Mouse (Mus musculus): ENCODE results near the gene Inip. TPM values are rescaled to one million over a fixed set of nuclear protein-coding genes. Genes with fewer than 3 reads are reported as not detected.

Gene Inip
- polyA plus RNA-seq, 1 experiment from 2014 or later = 61.0 TPM

- Histone ChIP-seq H3K27ac (no peak overlapping the region), H3K9ac (no peak overlapping the region), H3K9me3 (no peaks in the 10 kb centered on the region), H3K36me3 (no peaks in the 10 kb centered on the region), H3K4me2 (replicated peaks) (no peak overlapping the region), H3K4me1 (0 out of 2 replicates have a peak, but pooled peaks cover 7% of the 10 kb centered on the region), H3K4me3 (no peak overlapping the region), H3K27me3 (no peaks in the 10 kb centered on the region)
- 85% methylated on average over 4 of the region's 4 CpGs for WGBS
- ATAC-seq (ENCODE audit: low FRiP score, low read depth) = no peak
These were observed 40.0 kb downstream of the Inip start for GRCm38 (mm10) chr4:59761365-59761729.

- H3K9ac ChIP-seq = no peak overlapping the region
- no peaks in the 10 kb centered on the region for H3K27me3 ChIP-seq
- ATAC-seq (ENCODE audit: low FRiP score, low read depth) = no peak
- no peaks in the 10 kb centered on the region for H3K9me3 ChIP-seq
- 0 out of 2 replicates have a peak, but pooled peaks cover 7% of the 10 kb centered on the region for H3K4me1 ChIP-seq
- no peak overlapping the region for H3K4me3 ChIP-seq
- no peak overlapping the region for H3K27ac ChIP-seq
- H3K4me2 ChIP-seq (replicated peaks) = no peak overlapping the region
- WGBS = 64% methylated on average over 10 of the region's 10 CpGs
- no peaks in the 10 kb centered on the region for H3K36me3 ChIP-seq
These were observed 40.6 kb downstream of the Inip start for GRCm38 (mm10) chr4:59760636-59761364.

GRCm38 (mm10) chr4:59760016-59760415 is 41.4 kb downstream of the Inip start:
- Histone ChIP-seq H3K4me3 (no peak overlapping the region), H3K9me3 (no peaks in the 10 kb centered on the region), H3K27ac (no peak overlapping the region), H3K4me1 (0 out of 2 replicates have a peak, but pooled peaks cover 4% of the 10 kb centered on the region), H3K27me3 (no peaks in the 10 kb centered on the region), H3K36me3 (no peaks in the 10 kb centered on the region), H3K9ac (no peak overlapping the region), H3K4me2 (replicated peaks) (no peak overlapping the region)
- 80% methylated on average over 4 of the region's 4 CpGs for WGBS
- ATAC-seq (ENCODE audit: low FRiP score, low read depth) = no peak

GRCm38 (mm10) chr4:59757452-59758435 is 43.6 kb downstream of the Inip start:
- Histone ChIP-seq H3K9me3 (no peaks in the 10 kb centered on the region), H3K9ac (no peak overlapping the region), H3K4me3 (no peak overlapping the region), H3K4me1 (0 out of 2 replicates have a peak, but pooled peaks cover 4% of the 10 kb centered on the region), H3K36me3 (no peaks in the 10 kb centered on the region), H3K4me2 (replicated peaks) (no peak overlapping the region), H3K27ac (no peak overlapping the region), H3K27me3 (no peaks in the 10 kb centered on the region)
- no peak for ATAC-seq (ENCODE audit: low FRiP score, low read depth)
- WGBS = 71% methylated on average over 12 of the region's 12 CpGs

GRCm38 (mm10) chr4:59756332-59757082 is 44.9 kb downstream of the Inip start:
- Histone ChIP-seq H3K36me3 (peaks cover 6% of the 10 kb centered on the region; the same call in 1 of the 2 replicates), H3K9ac (no peak overlapping the region), H3K4me1 (0 out of 2 replicates have a peak, but pooled peaks cover 4% of the 10 kb centered on the region), H3K27ac (no peak overlapping the region), H3K9me3 (no peaks in the 10 kb centered on the region), H3K4me2 (replicated peaks) (no peak overlapping the region), H3K4me3 (no peak overlapping the region), H3K27me3 (no peaks in the 10 kb centered on the region)
- no peak for ATAC-seq (ENCODE audit: low FRiP score, low read depth)
- WGBS = 89% methylated on average over 9 of the region's 9 CpGs

GRCm38 (mm10) chr4:59753491-59754140 is 47.8 kb downstream of the Inip start:
- no peak for ATAC-seq (ENCODE audit: low FRiP score, low read depth)
- H3K4me2 ChIP-seq (replicated peaks) = no peak overlapping the region
- H3K4me1 ChIP-seq = 0 out of 2 replicates have a peak, but pooled peaks cover 4% of the 10 kb centered on the region
- H3K9me3 ChIP-seq = no peaks in the 10 kb centered on the region
- WGBS = 89% methylated on average over 13 of the region's 13 CpGs
- H3K27me3 ChIP-seq = no peaks in the 10 kb centered on the region
- peaks cover 6% of the 10 kb centered on the region; the same call in 1 of the 2 replicates for H3K36me3 ChIP-seq
- no peak overlapping the region for H3K27ac ChIP-seq
- H3K4me3 ChIP-seq = no peak overlapping the region
- no peak overlapping the region for H3K9ac ChIP-seq

- 0 out of 2 replicates have a peak, but pooled peaks cover 5% of the 10 kb centered on the region for H3K36me3 ChIP-seq
- ATAC-seq (ENCODE audit: low FRiP score, low read depth) = no peak
- no peaks in the 10 kb centered on the region for H3K4me1 ChIP-seq
- 85% methylated on average over 2 of the region's 2 CpGs for WGBS
- no peak overlapping the region for H3K9ac ChIP-seq
- H3K27ac ChIP-seq = no peak overlapping the region
- no peak overlapping the region for H3K4me3 ChIP-seq
- H3K9me3 ChIP-seq = peaks cover 6% of the 10 kb centered on the region; the same call in 1 of the 2 replicates
- H3K4me2 ChIP-seq (replicated peaks) = no peak overlapping the region
- no peaks in the 10 kb centered on the region for H3K27me3 ChIP-seq
These were observed 61.5 kb downstream of the Inip start for GRCm38 (mm10) chr4:59739882-59740281.

GRCm38 (mm10) chr4:59739321-59739720 is 62.1 kb downstream of the Inip start:
- peaks cover 6% of the 10 kb centered on the region; the same call in 1 of the 2 replicates for H3K9me3 ChIP-seq
- H3K27ac ChIP-seq = no peak overlapping the region
- H3K4me3 ChIP-seq = no peak overlapping the region
- no peaks in the 10 kb centered on the region for H3K27me3 ChIP-seq
- H3K9ac ChIP-seq = no peak overlapping the region
- 97% methylated on average over 4 of the region's 4 CpGs for WGBS
- no peak for ATAC-seq (ENCODE audit: low FRiP score, low read depth)
- H3K4me1 ChIP-seq = no peaks in the 10 kb centered on the region
- 0 out of 2 replicates have a peak, but pooled peaks cover 5% of the 10 kb centered on the region for H3K36me3 ChIP-seq
- no peak overlapping the region for H3K4me2 ChIP-seq (replicated peaks)

- no peaks in the 10 kb centered on the region for H3K36me3 ChIP-seq
- H3K4me2 ChIP-seq (replicated peaks) = no peak overlapping the region
- H3K9me3 ChIP-seq = no peaks in the 10 kb centered on the region
- no peak overlapping the region for H3K9ac ChIP-seq
- peaks cover 13% of the 10 kb centered on the region for H3K4me1 ChIP-seq
- ATAC-seq (ENCODE audit: low FRiP score, low read depth) = no peak
- 89% methylated on average over 7 of the region's 7 CpGs for WGBS
- H3K4me3 ChIP-seq = no peak overlapping the region
- no peak overlapping the region for H3K27ac ChIP-seq
- H3K27me3 ChIP-seq = no peaks in the 10 kb centered on the region
These were observed 69.8 kb downstream of the Inip start for GRCm38 (mm10) chr4:59731544-59731943.

GRCm38 (mm10) chr4:59728839-59729238 is 72.5 kb downstream of the Inip start:
- 85% methylated on average over 2 of the region's 2 CpGs for WGBS

GRCm38 (mm10) chr4:59727878-59728261 is 73.5 kb downstream of the Inip start:
- Histone ChIP-seq H3K4me2 (replicated peaks) (no peak overlapping the region), H3K27ac (no peak overlapping the region), H3K27me3 (no peaks in the 10 kb centered on the region), H3K9me3 (no peaks in the 10 kb centered on the region), H3K9ac (no peak overlapping the region), H3K4me3 (no peak overlapping the region), H3K36me3 (no peaks in the 10 kb centered on the region), H3K4me1 (peaks cover 13% of the 10 kb centered on the region)
- ATAC-seq (ENCODE audit: low FRiP score, low read depth) = no peak
- 51% methylated on average over 9 of the region's 9 CpGs for WGBS

More at GRCm38 (mm10) chr4:59728839-59729238, 72.5 kb downstream of the Inip start:
- H3K27me3 ChIP-seq = no peaks in the 10 kb centered on the region
- no peaks in the 10 kb centered on the region for H3K36me3 ChIP-seq
- ATAC-seq (ENCODE audit: low FRiP score, low read depth) = no peak
- peaks cover 13% of the 10 kb centered on the region for H3K4me1 ChIP-seq
- no peak overlapping the region for H3K27ac ChIP-seq
- H3K9ac ChIP-seq = no peak overlapping the region
- H3K9me3 ChIP-seq = no peaks in the 10 kb centered on the region
- H3K4me2 ChIP-seq (replicated peaks) = no peak overlapping the region
- no peak overlapping the region for H3K4me3 ChIP-seq
